Mouse (Mus musculus) kidney, postnatal 10 days (tissue): ENCODE data around the gene Prm1.
"Not testable (repeated sequence)": the region's sequence is repeated elsewhere in the genome, so short reads cannot be mapped to it uniquely, and the experiment has no call there.

Source experiments
- DNase-seq: peaks from one replicate; pipeline ENCODE4 v3.0.0; 2021; ENCODE audit warnings: mixed read lengths

The Prm1 gene

DNA sequence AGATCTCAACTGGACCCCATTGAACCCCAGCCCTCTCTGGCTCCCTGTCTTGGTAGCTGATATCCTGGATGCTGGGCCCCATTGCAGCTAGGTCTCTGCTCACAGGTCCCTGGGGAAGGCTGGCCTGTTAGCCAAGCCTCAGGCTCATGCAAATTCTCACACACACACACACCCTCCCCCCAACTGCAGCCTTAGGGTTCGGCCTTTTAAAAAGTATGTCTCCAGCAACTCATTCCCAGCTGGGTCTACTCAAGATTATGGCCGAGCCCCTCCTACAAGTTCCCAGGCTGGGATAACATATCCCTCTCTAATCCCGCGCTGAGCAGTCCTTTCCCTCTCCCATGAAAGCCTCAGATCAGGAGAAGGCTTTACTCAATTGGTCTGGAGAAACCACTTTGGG is 15.7 kb upstream of the Prm1 start:
- DNase-seq: peak; percentile 57

GRCm38 (mm10) chr16:10819966-10820365 is 14.3 kb upstream of the Prm1 start:
- DNase-seq: no peak

GRCm38 (mm10) chr16:10818579-10819135 is 13.0 kb upstream of the Prm1 start:
- no peak for DNase-seq

DNA sequence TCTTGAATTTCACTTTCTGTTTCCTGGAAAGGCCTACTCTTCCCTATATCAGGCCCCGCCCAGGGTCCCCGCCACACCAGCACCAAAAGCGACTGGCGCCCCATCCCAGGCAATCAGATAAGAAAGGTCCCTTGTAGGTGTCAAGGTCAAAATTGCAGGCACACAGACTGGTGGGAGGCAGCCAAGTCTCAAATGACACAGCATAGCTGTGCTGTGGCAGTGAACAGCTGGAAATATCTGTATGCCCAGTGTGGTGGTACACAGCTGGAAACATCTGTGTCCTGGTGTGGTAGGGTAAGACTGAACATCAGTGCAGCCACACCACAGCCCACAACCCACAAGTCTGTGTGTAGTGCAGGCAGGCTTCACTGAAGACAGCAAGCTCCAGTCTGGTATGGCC is 9.2 kb upstream of the Prm1 start:
- no peak for DNase-seq

DNA sequence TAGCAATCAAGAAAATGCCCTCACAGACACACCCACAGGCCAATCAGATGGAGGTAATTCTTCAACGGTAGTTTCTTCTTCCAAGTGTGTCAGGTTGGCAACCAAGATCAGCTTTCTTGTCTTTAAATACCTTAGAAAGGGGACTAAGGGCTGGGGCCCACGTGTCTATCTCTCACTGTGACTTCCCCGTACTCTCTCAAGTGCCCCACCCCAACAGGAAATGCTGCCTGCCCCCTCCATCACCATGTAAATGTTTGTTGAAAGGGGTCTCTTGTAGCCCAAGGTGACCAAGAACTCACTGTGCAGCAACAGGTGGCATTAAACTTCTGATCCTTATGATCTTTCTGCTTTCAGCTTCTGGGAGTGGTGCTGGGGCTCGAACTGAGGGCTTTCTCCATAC is 8.1 kb upstream of the Prm1 start:
- no peak for DNase-seq

- no peak for DNase-seq
Observed at GRCm38 (mm10) chr16:10812865-10813371, 7.3 kb upstream of the Prm1 start, which contains the start of gene Gm11172. Gene Gm11172 (plus strand): TSS chr16:10812915.

GRCm38 (mm10) chr16:10810376-10810775 is 4.7 kb upstream of the Prm1 start:
- DNase-seq: no peak

GRCm38 (mm10) chr16:10802420-10802819 is 3.2 kb downstream of the Prm1 start:
- not testable (repeated sequence) for DNase-seq

DNA sequence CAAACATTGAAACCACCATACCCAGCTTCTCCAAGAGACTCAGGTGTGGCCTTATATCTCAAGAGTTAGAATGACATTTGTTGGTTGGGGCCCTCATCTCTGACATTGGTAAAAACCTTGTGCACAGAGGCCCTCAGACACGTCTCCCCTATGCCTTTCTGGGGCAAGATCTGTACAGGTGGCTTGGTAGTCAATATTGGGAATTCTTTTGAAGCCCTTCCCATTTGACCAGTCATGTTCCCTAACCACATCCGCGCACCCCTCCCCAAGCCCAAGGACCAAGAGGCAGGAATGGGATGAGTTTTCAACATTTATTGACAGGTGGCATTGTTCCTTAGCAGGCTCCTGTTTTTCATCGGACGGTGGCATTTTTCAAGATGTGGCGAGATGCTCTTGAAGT is 9.6 kb downstream of the Prm1 start, which contains the start of gene Prm2:
Gene Prm2, minus strand, starts transcription at position 101 of the 400 bp plus-strand sequence.
- DNase-seq: no peak

DNA sequence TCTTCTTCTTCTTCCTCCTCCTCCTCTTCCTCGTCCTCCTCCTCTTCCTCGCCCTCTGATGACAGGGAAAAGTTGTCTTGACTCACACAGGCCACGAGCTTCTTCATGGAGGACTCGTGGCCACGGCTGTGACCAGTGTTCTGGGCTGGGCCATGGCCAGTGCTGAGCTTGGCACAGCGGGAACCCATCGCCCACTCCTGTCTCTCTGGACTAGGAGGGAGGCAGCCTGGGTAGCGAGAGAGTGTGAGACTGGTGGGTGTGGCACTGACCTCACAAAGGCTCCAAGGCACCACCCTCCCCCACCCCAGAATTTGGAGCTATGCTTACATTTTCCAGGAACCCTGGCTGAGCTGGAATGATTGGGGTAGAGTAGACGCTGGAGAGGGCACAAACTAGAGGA is 14.9 kb downstream of the Prm1 start, which contains the start of gene Prm3:
Gene Prm3, minus strand, starts transcription at position 213 of the 400 bp plus-strand sequence.
- no peak for DNase-seq

- no peak for DNase-seq
Observed at GRCm38 (mm10) chr16:10788866-10789265, 16.8 kb downstream of the Prm1 start.

- no peak for DNase-seq
Observed at GRCm38 (mm10) chr16:10788271-10788670, 17.4 kb downstream of the Prm1 start, which contains the start of gene Tnp2. Gene Tnp2 (minus strand): TSS chr16:10788660.

DNA sequence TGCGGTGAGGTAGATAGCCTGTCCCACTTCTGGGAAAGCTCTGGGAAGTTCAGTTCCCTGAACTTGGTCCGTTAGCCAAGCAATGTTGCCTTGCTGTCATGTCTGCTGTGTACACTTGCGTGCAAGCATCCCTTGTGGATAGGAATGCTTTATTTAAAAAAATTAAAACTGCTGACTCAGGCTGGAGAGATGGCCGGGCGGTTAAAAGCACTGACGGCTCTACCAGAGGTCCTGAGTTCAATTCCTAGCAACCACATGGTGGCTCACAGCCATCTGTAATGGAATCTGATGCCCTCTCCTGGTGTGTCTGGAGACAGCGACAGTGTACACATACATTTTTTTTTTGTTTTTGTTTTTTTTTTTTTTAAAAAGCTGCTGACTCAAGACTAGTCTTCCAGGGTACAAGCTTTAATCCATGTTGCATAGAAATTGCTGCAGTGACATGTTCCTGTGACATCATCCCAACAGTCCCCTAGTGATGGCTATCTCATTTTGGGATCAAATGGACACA is 18.0 kb downstream of the Prm1 start:
- DNase-seq: no peak

DNA sequence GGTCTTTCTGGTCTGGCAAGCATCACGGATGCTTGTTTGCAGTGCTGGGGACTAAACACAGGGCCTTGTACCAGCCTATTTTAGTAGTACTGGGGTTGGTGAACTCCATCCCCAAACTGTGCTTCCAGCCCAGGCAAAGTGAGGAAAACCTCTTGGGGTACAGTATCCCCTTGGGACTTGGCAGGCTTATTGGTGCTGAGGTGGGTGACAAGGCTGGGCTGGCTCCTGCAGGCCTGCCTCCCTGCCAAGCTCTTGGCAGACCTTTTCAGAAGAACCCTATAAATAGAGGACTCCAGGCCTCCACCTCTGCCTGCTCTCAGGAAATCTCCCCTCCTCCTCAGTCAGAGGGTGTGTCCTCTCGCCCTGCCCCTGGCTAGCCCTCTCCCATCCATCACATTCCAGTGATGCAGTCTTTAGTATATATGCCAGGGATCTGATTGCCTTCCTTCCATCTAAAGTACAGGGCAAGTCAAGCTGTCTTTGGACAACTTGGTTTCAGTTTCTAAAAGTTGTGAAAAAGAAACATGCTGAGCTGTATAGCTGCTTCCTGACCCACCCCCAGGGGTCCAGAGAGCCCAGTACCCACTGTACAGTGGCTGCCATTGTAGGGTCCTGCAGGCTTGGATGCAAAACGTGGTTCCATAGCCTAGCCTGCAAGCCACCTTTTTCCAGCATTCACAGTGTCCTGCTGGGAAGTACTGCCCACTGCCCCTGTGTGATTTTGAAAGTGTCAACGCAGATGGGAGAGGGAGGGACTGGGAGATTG is 18.7 kb downstream of the Prm1 start:
- DNase-seq: no peak

- peak; percentile 91 for DNase-seq
Observed at GRCm38 (mm10) chr16:10786288-10786687, 19.4 kb downstream of the Prm1 start.

DNA sequence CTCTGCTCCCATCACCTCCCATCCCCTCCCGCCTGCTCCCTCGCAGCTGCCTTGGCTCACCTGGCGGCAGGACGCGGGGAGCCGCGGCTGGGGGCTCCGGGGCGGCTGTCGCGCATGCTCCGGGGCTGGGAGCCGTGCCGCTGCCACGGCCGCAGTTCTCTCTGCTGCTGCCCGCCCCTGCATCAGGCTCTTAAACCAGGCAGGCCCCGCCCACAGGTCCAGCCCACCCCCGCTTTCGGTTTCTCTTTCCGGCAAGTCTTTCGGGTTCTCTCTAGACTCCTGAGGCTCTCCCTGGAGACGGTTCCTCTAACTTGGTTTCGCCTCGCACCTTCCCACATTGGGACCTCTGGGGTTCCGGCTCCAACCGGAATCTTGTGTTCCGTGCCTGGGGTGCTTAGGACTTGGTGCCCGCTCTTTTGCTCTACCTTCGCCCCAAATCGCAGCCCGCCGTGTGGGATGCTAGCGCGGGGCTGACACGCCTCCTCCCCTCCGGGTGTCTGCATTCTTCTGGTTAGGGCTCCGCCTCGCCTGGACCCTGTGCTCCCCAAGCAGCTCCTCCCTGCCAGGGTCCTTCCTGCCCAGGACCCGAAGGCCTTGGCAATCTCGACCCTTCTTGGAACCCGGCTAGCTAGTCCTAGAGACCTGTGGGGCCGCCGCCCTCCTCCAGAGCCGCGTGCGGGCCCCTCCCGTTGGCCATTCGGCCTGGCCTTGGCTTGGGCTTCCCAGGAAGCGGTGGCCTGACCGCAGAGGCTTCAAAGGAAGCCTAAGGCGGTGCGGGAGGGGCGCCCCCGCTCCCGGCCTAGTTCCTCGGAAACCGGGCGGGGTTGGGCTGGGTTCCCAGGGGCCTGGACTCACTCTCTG is 20.0 kb downstream of the Prm1 start, which contains the start of gene Socs1:
Gene Socs1, minus strand, starts transcription at position 166 of the 861 bp plus-strand sequence.
- DNase-seq: peak; percentile 96

DNA sequence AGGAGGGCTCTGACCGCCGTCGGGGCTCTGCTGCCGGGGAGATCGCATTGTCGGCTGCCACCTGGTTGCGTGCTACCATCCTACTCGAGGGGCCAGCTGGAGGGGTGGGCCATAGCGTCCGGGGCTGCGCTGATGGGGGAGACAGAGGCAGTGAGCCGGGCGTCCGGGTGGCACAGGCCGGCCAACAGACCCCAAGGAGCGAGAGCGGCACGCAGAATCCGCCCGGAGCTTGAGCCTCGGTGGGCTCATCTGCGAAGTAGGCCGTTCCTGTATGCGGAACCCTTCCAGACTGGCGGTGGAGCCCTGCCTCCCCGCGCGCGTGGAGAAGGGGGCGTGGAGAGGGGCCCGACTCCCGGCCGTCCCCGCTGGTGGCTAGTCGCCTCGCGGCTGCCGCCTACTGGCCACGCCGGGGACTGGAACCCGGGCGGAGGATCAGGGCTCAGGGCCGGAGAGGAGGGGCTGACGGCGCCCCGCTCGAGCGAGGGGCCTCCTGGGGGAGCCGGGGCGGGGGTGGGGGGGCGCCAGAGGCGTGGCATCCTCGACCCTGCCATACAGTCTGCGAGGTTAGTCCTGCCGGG is 20.8 kb downstream of the Prm1 start:
- DNase-seq: peak; percentile 96

GRCm38 (mm10) chr16:10783883-10784792 is 21.5 kb downstream of the Prm1 start:
- peak; percentile 70 for DNase-seq

DNA sequence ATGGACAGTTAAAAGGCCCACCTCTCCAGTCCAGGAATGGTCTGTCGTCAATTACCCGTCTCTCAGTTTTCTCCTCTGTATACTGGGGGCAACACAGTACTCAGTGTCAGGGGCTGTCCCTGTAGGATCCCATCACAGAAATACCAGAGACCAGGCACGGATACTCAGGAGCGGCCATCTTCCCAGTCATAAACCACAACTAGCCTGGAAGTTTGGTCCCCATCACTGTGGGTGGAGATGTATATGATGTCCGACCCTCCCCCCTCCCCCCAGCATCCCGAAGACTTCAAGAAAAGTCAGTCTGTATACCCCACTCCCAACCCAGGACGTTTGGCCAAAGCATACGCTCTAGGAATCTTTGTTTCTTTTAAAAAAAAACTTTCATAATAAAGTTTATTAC is 22.2 kb downstream of the Prm1 start:
- DNase-seq: no peak

DNA sequence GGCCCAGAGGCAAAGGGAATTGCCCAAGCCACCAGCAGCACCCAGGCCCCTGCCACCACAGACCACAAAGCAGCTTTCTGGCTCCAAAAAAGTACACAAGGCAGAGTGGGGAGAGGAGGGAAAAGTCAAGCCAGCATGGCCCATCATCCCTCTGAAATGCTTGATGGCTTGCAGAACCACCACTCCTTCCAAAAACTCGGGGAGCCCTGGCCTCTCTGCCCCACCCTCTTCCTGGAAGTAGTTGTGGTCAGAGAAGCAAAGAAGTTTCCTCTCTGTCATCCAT is 22.5 kb downstream of the Prm1 start:
- DNase-seq: no peak

GRCm38 (mm10) chr16:10782377-10783151 is 23.1 kb downstream of the Prm1 start:
- no peak for DNase-seq
